Mouse (Mus musculus) layer of hippocampus, adult 8-10 months (tissue): ENCODE data around the gene Rhbdd1. TPM values are rescaled to one million over a fixed set of nuclear protein-coding genes. Genes with fewer than 3 reads are reported as not detected.

ENCODE experiments used
- DNase-seq, 2 experiments: peaks; one replicate each; pipeline ENCODE4 v3.0.0; 2022; ENCODE audit warnings: low spot score in 2 of 2
- total RNA-seq, 4 experiments: library from RNA; stranded (reverse); gene quantifications; 2 replicates each; pipeline ENCODE4 v1.2.4; 2022

The Rhbdd1 gene
- total RNA-seq, 4 experiments from 2014 or later = 8.3 to 11.0 (median 9.4) TPM

DNA sequence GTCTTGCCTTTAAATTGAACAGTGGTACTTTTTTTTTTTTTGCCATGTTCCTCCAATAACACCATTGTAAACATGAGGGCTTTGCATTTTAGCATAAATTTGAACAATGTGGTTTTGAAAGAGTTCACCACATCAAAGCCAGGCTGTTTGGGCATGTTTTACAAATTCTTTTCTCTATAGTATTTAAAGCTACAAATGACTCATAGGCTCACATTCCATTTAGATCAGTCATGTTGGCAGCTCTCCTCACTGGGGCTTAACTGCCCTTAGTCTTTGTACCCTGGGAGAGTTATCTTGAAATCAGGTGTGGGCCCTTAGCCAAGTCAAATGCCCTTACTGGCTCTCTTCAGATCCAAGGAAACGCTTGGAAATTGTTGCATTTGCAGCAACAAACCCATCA is 112.8 kb downstream of the Rhbdd1 start:
- DNase-seq = no peak

DNA sequence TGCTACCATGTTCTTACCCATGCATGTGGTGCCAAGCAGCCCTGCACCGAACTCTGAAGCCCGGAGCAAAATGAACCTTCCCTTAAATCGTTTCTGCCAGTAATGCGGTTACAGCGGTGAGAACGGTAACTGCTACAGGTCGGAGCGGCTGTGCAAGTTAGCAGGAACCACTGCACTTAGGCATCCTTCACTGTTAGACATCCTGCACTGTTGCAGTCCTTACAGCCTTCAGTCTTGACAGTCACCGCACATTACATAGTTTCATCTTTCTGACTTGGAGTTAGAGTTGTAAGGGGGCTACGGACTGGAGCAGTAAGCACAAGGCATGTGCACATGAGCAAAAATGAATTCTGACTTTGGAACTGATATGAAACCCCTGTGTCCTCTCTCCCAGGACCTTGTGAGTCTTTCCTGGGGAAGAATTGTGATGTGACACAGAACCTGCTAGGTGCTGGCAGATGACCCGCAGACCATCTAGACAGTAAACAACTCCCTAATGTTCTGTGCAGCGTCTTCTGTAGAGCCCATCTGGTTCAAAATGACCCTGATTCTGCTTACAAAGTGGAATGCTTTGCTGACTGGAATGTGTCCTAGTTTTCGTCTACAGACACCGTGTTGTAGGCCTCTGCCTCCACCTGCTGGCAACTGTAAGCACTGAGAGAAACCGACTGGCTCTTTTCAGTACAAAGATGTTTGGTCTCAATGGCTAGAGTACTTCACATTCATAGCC is 116.8 kb downstream of the Rhbdd1 start:
- DNase-seq = peak; percentile 57 to 82

DNA sequence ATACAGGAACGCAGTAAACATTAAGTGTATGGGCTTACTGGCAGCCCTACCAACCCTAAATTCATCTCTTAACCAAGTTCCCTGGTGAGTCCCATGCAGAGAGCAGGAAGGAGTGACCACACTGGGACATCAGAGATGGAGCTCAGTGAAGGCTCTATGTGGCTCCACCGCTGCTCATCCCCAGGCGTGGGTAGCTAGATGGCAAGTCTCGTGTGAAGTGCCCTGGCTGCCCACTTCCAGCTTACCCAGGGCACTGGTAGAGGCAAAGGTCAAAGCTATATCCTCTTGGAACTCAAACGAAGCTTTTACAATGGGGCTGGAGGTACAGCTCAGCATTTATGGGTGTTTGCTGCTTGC is 117.4 kb downstream of the Rhbdd1 start:
- no peak for DNase-seq

DNA sequence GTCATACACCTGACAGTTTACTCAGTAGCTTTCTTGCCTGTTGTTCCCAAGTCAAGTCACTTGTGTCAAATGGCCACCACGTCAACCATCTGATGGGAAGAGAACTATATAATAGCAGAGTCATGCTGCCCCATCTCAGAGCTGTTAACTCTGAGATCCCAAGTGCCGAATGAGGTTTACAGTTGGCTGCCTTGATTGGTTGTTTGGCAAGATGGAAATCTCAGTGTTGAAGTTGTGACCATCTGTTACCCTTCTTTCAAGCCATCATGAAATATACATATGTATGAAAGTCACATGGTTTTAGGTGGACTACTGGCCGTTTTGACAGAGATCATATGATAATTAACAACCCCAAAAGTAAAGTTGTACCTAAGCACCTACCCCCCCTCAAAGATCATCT is 121.0 kb downstream of the Rhbdd1 start:
- DNase-seq = no peak

DNA sequence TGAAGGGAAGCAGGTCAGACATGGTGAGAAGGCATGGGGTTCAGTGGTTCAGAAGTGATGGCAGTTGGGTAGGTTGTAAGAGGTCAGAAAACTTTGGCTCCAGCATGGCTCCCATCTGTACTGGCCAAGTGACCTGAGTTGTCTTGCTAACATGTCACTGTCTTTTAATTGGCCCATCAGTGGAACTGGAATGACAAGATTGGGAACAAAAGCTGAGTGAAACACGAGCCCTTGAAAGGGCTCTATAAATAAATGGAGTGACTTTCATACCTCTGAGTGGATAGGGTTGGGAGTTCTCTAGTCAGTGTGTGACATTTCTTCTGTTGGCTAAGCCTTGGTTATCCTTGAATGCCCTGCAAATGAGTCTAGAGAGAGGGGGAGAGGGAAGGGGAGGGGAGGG is 123.9 kb downstream of the Rhbdd1 start:
- no peak for DNase-seq

DNA sequence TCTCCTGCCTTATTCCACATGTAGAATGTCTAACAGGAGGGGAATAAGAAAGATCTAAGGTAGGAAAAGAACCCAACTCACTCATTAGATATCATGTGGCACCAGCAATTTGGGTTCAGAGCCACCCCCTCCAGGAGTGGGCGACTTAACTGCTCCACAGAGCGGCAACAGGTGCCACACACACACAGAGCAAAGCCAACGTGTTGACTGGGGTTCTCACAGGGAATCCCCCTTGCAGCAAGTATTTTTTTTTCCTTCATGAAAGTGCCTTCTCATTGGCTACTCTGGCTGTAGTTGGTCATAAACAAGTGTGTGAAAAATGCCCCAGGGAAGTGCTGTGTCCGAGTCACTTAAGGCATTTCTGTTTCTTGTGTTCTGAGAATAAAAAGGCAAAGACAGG is 127.3 kb downstream of the Rhbdd1 start:
- DNase-seq = no peak

DNA sequence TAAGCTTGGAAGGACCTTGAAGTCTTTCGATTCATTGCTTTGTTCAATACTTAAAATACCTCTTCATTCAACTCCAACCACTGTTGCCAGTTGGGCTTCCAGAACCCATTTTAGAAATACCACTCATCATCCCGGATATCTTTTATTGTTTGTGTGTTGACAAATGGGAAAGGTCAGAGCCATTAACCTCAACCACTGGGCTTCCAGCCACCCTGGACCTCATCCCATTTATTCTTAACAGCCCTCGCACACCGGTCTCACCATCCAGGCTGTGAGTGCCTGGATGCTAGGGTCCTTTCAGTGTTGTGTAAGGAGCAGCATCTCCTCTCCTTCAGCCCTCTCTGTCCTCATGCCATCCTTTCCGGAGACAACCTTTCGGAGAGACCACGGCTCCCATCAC is 129.8 kb downstream of the Rhbdd1 start:
- DNase-seq = no peak

DNA sequence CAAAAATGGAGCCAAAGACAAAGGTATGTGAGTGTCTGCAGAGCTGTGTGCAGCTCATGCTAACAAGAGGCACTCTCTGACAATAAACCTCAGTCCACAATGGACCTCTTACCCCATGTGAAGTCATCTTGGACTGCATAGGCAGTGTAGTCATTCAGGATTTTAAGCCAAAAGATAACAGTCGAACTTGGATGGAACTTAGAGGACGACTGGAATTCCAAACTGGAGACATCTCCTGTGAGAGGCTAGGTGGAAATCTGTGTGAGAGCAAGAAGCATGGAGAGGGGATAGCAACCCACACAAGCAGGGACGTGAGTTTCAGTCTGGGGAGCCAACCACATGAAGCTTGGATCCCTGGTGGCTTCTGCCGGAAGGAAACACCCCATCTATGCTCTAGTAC is 133.6 kb downstream of the Rhbdd1 start:
- no peak for DNase-seq

DNA sequence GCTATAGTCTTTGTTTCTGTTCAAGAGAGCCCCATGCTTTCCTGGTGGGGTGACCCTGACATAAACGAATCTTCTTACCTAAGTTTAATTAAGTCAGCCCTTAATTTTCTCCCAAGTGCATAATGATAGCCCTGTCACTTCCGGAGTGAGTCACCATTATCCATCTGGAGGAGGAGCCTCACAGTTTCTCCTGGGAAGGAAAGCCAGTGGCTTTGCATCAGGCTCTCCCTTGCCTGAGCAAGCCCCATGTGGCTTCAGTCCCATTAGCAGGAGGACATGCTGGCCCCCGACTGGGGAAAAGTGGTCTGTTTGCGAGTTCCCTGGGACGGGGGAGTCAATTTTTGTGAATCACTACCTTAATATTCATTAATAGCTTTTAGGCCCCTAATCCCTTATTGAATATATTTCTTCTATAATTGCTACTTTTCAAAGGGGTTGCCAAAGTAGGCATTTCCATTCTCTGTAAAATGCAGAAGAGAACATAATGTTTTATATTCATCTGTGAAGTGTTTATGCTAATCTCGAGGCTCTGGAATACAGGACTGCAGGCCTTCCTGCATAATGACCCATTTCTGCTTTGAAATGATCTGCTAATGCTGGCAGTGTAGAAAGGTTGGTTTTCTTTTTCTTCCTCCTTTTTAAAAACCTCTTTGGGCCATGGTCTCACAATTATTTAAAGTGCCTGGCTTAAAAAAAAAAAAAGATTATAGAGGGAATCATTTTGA is 135.8 kb downstream of the Rhbdd1 start:
- no peak for DNase-seq

DNA sequence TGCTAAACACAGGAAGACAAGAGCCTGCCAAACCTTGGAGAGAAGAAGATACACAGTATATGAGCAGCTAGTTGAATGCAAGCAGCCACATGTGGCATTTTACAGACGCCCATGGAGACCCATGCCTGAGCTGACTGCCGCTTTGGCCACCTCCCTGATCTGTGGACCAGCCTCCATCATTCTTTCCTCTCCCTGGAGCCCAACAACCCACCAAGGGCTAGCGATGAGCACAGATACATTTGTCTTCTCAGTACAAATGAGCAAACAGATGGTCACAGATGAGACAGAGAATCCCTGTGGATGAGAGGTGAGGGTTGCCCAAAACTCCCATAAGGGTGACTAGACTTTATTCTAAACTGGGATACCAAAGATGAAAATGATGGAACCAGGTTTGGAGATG is 137.8 kb downstream of the Rhbdd1 start:
- DNase-seq = no peak

DNA sequence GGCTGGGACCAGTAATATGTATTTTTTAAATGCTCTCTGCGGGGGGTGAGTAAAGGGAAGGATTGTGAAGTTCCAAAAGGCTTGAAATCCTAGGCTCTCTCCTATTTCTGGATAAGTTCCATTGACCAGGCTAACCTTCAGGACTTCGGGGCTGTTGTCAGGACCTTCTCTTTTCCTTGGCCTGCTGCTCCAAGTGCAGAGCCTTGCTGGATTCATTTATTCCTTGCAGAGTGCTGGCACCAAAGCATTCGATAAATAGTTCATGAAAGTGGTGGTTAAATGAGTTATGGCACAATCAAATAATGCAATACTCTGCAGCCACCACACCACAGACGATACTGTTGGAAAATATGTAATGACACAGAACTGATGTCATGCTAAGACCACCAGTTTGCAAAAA is 143.1 kb downstream of the Rhbdd1 start:
- DNase-seq = no peak

DNA sequence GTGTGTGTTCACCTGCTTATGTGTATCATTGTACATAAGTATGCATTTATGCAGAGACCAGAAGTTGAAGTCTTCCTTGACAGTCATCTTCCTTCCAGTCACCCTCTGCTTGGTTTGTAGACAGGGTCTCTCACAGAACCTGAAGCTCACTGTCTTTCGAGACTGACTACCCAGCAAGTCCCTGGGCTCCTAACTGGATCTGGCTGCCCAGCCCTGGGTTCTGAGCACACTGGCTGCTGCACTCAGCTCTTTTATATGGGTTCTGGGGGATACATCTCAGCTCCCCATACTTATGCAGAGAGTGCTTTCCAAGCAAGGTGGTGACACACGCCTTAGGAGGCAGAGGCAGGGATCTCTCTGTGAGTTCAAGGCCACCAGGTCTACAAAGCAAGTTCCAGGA is 143.7 kb downstream of the Rhbdd1 start:
- no peak for DNase-seq

DNA sequence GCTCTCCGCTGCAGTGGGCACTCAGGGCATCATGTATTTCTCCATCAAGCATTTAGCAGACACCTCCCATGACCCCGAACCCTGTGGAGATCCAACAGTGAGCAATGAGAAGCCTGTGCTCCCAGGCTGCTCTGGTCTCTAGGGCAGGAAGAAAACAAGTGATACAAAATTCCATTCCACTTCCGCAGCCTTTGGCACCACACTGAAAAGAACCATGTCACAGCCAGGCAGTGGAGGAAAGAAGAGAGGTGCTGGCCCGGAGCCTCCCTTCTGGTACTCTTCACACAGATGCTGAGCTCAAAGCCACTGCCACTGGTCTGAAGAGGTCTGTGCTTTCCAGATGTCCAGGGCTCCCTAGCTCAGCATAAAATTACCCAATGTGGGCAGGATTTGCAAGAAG is 144.8 kb downstream of the Rhbdd1 start:
- no peak for DNase-seq

DNA sequence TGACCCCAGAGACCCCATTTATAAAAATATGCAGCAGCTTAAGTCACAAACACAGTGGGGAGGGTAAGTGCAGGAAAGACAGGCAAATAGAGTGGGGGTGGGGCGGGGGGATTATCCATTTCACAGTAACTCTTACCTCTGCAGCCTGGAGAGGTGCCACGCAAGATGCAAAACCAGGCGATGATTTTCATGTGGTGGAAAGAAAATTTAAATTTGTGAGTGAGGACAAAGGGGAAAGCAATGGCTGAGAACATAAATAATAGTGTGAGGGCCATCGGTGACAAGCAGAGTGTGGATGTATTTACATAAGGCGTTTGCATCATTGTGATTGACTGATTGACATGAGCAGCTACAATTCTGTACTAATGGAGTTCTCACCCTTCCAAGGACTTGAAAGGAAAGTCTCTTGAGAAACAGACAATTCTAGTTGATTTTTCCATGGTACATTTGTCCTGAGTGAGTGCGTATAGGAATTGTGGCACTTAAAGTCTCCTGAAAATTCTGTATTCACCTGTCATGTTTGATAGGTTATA is 149.1 kb downstream of the Rhbdd1 start:
- DNase-seq = no peak

DNA sequence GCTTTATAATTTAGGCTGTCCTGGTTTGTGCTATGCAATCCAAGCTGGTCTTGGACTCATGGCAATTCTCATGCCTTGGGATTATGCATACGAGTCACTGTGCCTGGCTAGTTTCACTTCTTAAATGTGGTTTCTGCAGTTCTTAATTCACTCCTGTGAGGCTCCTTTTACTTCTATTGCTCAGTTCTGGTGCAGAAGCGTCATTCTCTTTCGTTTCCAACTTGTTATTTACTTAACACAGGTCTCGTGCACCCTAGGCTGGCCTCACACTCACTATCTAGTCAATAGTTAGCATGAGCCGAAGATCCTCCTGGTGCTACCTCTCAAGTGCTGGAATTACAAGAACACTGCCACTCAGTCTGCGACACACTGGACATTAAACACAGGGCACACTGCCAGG is 152.6 kb downstream of the Rhbdd1 start:
- DNase-seq = no peak

DNA sequence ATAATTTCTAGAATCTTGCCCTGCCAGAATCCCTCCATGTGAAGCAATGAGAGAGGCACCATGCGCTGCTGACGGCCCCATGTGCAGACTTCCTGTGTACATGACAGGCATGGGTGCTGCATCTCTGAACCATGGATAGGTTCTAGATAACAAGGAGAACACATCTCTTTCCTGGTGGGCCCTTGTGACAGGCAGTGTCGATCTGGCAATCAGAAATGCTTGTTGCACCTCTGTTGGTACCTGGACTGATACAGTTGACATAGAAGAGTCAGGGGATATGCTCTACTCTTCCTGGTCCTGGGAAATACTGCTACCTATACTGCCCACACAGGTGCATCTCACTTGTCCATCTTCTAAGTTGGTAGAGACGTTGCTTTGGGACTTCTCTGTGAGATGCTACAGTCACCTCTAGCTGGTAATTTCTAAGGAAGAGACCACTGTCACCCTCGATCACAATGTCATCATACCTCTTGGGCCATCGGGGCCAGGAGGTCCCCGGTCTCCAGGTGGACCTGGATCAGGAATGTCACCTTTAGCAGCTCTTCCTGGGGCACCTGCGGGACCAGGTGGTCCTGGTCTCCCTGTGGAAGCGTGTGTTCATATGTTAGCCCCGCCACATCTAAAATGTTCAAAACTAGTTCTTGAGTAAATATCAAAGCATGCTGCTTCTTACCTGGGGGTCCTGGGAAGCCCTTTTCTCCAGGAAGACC is 154.4 kb downstream of the Rhbdd1 start:
- no peak for DNase-seq

DNA sequence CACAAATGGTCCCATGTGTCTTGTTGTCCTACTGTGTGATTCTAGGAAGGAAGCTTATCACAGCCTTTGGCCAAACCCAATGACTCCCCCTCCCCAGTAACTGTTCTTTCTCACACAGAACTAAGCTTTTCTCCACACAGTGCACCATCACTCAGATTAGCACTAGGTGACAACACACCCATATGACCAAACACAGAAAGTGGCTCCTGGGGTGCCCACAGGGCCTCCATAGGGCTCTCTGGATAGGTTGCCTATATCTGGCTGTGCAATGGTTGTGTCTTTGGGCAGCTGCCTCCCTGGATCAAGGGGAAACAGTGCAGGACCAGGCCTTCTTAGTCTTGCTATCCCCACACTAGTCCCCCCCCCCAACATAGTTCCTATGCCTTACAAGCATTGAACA is 157.2 kb downstream of the Rhbdd1 start:
- DNase-seq = no peak

DNA sequence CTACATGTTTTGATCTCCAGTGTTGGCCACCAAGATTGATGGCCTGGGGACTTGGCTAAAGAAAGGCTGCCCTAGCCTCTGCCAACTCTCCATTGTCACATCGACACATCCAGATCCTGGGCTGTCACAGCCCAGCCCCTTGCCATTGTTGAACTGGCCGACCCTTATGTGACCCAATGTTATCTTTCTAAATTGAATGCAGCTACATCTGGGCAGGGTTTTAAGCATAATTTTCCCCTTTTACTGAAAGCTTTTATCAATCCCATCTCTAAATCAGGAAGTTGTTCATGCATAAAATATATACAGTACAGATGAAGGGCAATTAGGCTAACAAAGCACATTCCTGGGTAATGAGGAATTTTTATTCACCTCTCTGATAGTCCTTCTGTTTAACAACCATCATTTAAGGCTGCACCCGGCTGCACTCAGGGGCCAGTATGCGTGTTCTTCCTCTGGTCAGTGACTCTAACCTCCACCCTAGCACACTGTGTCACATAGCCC is 158.3 kb downstream of the Rhbdd1 start:
- DNase-seq = no peak

DNA sequence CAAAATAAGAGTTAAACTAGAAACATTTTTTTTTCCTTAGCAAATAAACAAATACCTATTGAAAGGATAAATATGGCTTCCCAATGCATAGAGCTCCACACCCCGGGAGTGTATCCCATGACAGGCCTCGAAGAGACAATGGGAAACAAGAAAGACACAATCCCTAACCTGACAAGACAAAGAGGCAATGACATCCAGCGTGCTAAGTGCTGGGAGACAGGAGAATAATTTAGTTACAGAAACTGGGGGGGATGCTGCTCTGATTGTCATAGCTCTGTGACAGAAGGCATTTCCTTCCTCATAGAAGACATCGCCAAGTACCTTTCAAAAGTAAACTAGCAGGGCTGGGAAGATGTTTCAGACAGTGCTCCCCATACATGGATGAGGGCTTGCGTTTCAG is 159.0 kb downstream of the Rhbdd1 start:
- no peak for DNase-seq

DNA sequence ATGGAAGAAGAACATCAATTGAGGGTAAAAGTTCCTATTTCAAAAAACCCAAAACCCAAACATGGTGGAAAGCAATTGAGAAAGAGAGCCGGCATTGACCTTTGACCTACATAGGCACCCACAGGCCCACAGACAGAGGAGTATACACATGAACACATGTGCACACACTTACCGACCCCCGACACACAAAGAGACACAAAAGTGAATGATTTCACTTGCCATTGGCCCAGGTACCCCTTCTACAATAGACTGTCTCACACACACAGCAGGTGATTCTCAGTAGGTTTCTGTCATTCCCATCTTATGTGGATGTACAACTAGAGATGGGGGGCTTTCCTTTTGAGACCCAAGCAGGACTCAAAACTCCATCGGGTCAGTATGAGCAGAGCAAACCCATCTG is 159.6 kb downstream of the Rhbdd1 start:
- DNase-seq = no peak

DNA sequence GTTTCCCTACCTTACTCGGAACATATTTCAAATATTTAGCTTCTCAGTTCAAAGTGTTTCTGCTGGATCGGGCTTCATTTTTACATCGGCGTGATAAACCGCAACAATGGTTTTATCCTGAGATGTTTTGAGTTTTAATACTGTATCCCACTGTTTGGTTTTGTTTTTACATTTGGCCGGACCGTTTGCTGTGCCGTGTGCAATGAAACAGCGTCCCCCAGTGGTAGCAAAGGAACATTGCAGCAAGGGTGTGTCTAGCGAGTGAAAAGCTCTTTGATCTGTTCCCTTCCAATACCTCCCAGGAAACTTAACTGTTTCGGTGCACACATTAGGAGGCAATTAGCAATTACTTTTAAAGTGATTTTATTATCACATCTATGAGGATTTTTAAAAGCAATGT is 160.0 kb downstream of the Rhbdd1 start:
- DNase-seq = no peak

DNA sequence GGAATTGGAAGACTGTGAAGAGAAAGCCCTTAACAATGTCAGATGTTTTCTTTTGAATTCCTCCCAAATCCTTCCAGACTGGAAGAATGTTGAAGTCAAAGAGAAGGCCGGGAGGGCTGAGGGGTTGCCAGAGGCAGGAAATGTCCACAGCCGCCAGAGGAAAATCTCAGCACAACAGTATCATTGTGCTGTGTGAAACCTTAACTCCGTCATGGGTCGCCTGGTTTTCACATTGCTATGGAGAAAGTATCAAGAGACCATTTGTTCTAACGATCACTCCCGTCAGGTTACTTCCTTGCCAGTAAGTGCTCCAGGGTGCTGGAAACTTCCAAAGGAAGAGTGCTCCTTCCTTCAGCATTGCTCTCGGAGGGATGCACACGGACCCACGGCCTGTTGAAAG is 160.5 kb downstream of the Rhbdd1 start:
- DNase-seq = no peak
